Mouse (Mus musculus) thymus, adult 2 months (tissue): ENCODE data around the gene Emc8.

Experiments used
- CTCF ChIP-seq: fragments of 200-500 bp; IDR thresholded peaks from 2 replicates; pipeline ENCODE4 v1.5.1; 2012; ENCODE audit warnings: mild to moderate bottlenecking, control low read depth, low read length, moderate library complexity, borderline replicate concordance; ENCODE audit not compliant: control insufficient read depth, poor library complexity, insufficient read depth; ENCODE audit errors: extremely low read depth
- POLR2A ChIP-seq: fragments of 200-500 bp; IDR thresholded peaks from 2 replicates; pipeline ENCODE4 v1.6.1; 2012; ENCODE audit warnings: mild to moderate bottlenecking, low read length, control low read depth, moderate library complexity; ENCODE audit not compliant: control insufficient read depth, poor library complexity, insufficient read depth; ENCODE audit errors: extremely low read depth

- TF ChIP-seq POLR2A = no peak
- no peak for TF ChIP-seq CTCF
Measured at GRCm38 (mm10) chr8:120688511-120688910, 20.1 kb upstream of the Emc8 start.
